In genomic region chr10:68344991-68345720, GRCm38 (mm10) we compare ENCODE assay signal across 18 mouse cellular contexts.
A peak's percentile ranks its signal among the peaks of the same experiment; 100 is the strongest.
DNase-seq lines count a peak whose midpoint lies in the region; ATAC-seq and TF ChIP-seq lines count a peak whose summit lies in the region.
"Had no signal": no experiment of that assay in that cellular context is flagged by ENCODE, and none has a peak within 500 bp of the region (broad histone marks: within the 10 kb centered on the region; RNA-seq: fewer than 3 reads in every experiment).

No protein-coding gene starts in this region.

- DNase-seq in gastrocnemius, adult 2 months = no peak
- DNase-seq in gastrocnemius, adult 8-10 months (ENCODE audit: low spot score in 2 of 2) = no peak
- DNase-seq in kidney, postnatal 0 days (ENCODE audit: low spot score) = peak; percentile 21
- peak; percentile 70 for DNase-seq in yolk sac, embryonic 10.5 days (ENCODE audit: low spot score)
- DNase-seq in spleen, postnatal 14 days (ENCODE audit: low spot score in 2 of 2) = no peak
- DNase-seq in layer of hippocampus, adult 11-12 months (ENCODE audit: low spot score) = no peak
- DNase-seq in frontal cortex, postnatal 25 days (ENCODE audit: low spot score in 2 of 2) = no peak
- DNase-seq: adrenal gland, postnatal 10 days; cerebellum, adult 2 months; heart, adult 2 months; liver; lung, adult 18-20 months; lung, postnatal 36 days had no signal

- no peaks in the 10 kb centered on the region for H3K4me1 ChIP-seq in intestine, embryonic 15.5 days (replicated peaks)
- H3K4me1 ChIP-seq in kidney, postnatal 0 days (replicated peaks; ENCODE audit: insufficient read depth, low read length) = peaks cover 21% of the 10 kb centered on the region; the same call in 1 of the 2 replicates
- H3K4me1 ChIP-seq: hindbrain, embryonic 12.5 days; midbrain, embryonic 13.5 days had no signal

- no peaks in the 10 kb centered on the region for H3K9me3 ChIP-seq in intestine, embryonic 15.5 days
- no peaks in the 10 kb centered on the region for H3K9me3 ChIP-seq in kidney, postnatal 0 days (replicated peaks; ENCODE audit: low read length)

- no peaks in the 10 kb centered on the region for H3K27me3 ChIP-seq in intestine, embryonic 15.5 days (replicated peaks)
- no peaks in the 10 kb centered on the region for H3K27me3 ChIP-seq in kidney, postnatal 0 days (ENCODE audit: insufficient read depth, low read length)
- H3K27me3 ChIP-seq: hindbrain, embryonic 12.5 days; midbrain, embryonic 13.5 days had no signal

- intact Hi-C loops in gastrocnemius, adult 2 months (cut with DNase I) = no loop called here

- no peak for TF ChIP-seq CTCF in gastrocnemius, adult 2 months (IDR thresholded peaks at IDR 0.05)
- TF ChIP-seq CTCF in kidney, postnatal 0 days (IDR thresholded peaks at IDR 0.05; ENCODE audit: low read depth) = no peak

- H3K27ac ChIP-seq in gastrocnemius, adult 2 months = 0 out of 2 replicates have a peak overlapping the region, but pooled peaks have one; percentile 20
- H3K27ac ChIP-seq in intestine, embryonic 15.5 days = no peak overlapping the region
- H3K27ac ChIP-seq in kidney, postnatal 0 days = no peak overlapping the region
- H3K27ac ChIP-seq: heart, adult 2 months; hindbrain, embryonic 12.5 days; left cerebral cortex, adult 2 months; midbrain, embryonic 13.5 days had no signal

- no peak overlapping the region for H3K4me2 ChIP-seq in intestine, embryonic 15.5 days (replicated peaks)
- H3K4me2 ChIP-seq in kidney, postnatal 0 days (ENCODE audit: low read length) = no peak overlapping the region
- H3K4me2 ChIP-seq: hindbrain, embryonic 12.5 days; midbrain, embryonic 13.5 days had no signal

- H3K9ac ChIP-seq in intestine, embryonic 15.5 days = no peak overlapping the region
- H3K9ac ChIP-seq in kidney, postnatal 0 days (ENCODE audit: low read depth, low read length) = no peak overlapping the region
- H3K9ac ChIP-seq: hindbrain, embryonic 12.5 days; midbrain, embryonic 13.5 days had no signal

- 64% methylated on average over 18 of the region's 18 CpGs for WGBS in intestine, embryonic 15.5 days
- 54% methylated on average over 18 of the region's 18 CpGs for WGBS in kidney, postnatal 0 days

- ATAC-seq in intestine, embryonic 15.5 days = peak; percentile 77
- ATAC-seq in kidney, postnatal 0 days (replicated peaks; ENCODE audit: low FRiP score, low read depth) = peak; percentile 59; the same call in 1 of the 2 replicates
- ATAC-seq: forebrain, embryonic 14.5 days; midbrain, embryonic 13.5 days had no signal

- no peak overlapping the region for H3K4me3 ChIP-seq in gastrocnemius, adult 2 months
- no peak overlapping the region for H3K4me3 ChIP-seq in intestine, embryonic 15.5 days (replicated peaks)
- H3K4me3 ChIP-seq in kidney, postnatal 0 days (replicated peaks; ENCODE audit: low read depth, low read length) = no peak overlapping the region
- H3K4me3 ChIP-seq: heart, adult 2 months; hindbrain, embryonic 12.5 days; left cerebral cortex, adult 2 months; midbrain, embryonic 13.5 days had no signal

- no peaks in the 10 kb centered on the region for H3K36me3 ChIP-seq in intestine, embryonic 15.5 days
- H3K36me3 ChIP-seq in kidney, postnatal 0 days (ENCODE audit: insufficient read depth, low read length) = no peaks in the 10 kb centered on the region
- H3K36me3 ChIP-seq: hindbrain, embryonic 12.5 days; midbrain, embryonic 13.5 days had no signal

Comparison
In these comparisons a context has a peak if more than half of its experiments do, and no peak if none do; other contexts are left out.
1. DNase-seq: peak in kidney, postnatal 0 days (single experiment) and yolk sac, embryonic 10.5 days (single experiment); none in gastrocnemius, adult 2 months (single experiment), gastrocnemius, adult 8-10 months (0 of 2), spleen, postnatal 14 days (0 of 2), layer of hippocampus, adult 11-12 months (single experiment) and frontal cortex, postnatal 25 days (0 of 2).